Mouse (Mus musculus): ENCODE measurements around the gene Cat. TPM values are rescaled to one million over a fixed set of nuclear protein-coding genes. Genes with fewer than 3 reads are reported as not detected.

Gene Cat
- polyA plus RNA-seq, 1 experiment from 2014 or later, result 309 TPM

DNA sequence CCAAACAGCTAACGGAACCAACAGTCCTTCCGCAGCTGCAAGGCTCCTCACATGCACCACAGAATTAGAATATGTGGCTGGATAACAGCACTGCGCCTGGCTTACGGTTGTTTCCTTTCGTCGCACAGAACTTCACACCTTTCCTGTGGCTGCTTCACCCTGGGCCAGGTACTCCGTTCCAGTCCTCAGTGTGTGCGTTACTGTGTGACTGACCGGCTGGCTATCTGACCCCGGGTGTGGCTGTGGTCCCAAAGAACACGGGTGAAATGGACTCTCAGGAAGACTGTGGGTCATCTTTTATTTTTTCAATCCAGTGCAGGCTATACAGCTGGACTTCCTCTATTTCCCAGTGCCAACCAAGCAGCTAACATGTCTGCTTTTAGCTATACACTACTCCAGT lies 19.5 kb downstream of the Cat start:
- 87% methylated on average over 11 of the region's 11 CpGs for WGBS (ENCODE audit: insufficient replicate concordance)
- H3K36me3 ChIP-seq (ENCODE audit: control insufficient read depth, insufficient read depth), result peaks cover 92% of the 10 kb centered on the region
- H3K27ac ChIP-seq (ENCODE audit: low read length), result no peak overlapping the region

DNA sequence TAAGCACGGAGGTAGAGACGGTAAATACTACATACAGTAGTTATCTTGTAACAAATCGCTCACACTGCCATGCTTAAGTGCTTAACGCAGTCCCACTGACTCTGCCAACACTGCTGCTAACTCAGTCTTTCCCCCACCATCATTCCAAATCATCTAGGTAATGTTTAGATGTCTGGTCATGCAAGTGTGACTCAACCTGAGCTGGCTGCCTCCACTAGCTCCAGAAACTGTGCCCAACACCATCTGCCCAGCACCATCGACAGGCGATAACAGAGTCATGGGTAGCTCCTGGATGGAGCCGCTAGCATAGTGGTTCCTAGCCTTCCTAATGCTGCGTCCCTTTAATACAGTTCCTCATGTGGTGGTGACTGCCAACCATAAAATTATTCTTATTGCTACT lies 20.4 kb downstream of the Cat start:
- Histone ChIP-seq H3K4me2 (ENCODE audit: low read depth, low read length) (no peak overlapping the region), H3K9ac (ENCODE audit: low read depth, low read length) (no peak overlapping the region), H3K36me3 (ENCODE audit: control insufficient read depth, insufficient read depth) (peaks cover 92% of the 10 kb centered on the region), H3K4me1 (ENCODE audit: control insufficient read depth, low read depth, low read length) (peaks cover 14% of the 10 kb centered on the region), H3K9me3 (replicated peaks; ENCODE audit: control insufficient read depth, low read length) (no peaks in the 10 kb centered on the region), H3K4me3 (ENCODE audit: low read depth, low read length) (no peak overlapping the region), H3K27ac (ENCODE audit: low read length) (no peak overlapping the region), H3K27me3 (ENCODE audit: control insufficient read depth, insufficient read depth, low read depth, low read length) (no peaks in the 10 kb centered on the region)
- no peak for ATAC-seq (ENCODE audit: low read depth)
- WGBS (ENCODE audit: insufficient replicate concordance), result 93% methylated on average over 8 of the region's 8 CpGs

More for the DNA sequence above, 19.5 kb downstream of the Cat start:
- H3K27me3 ChIP-seq (ENCODE audit: control insufficient read depth, insufficient read depth, low read depth, low read length), result no peaks in the 10 kb centered on the region
- H3K9ac ChIP-seq (ENCODE audit: low read depth, low read length), result no peak overlapping the region
- H3K4me2 ChIP-seq (ENCODE audit: low read depth, low read length), result no peak overlapping the region
- H3K4me1 ChIP-seq (ENCODE audit: control insufficient read depth, low read depth, low read length), result peaks cover 5% of the 10 kb centered on the region
- ATAC-seq (ENCODE audit: low read depth), result no peak
- H3K9me3 ChIP-seq (replicated peaks; ENCODE audit: control insufficient read depth, low read length), result no peaks in the 10 kb centered on the region
- no peak overlapping the region for H3K4me3 ChIP-seq (ENCODE audit: low read depth, low read length)

DNA sequence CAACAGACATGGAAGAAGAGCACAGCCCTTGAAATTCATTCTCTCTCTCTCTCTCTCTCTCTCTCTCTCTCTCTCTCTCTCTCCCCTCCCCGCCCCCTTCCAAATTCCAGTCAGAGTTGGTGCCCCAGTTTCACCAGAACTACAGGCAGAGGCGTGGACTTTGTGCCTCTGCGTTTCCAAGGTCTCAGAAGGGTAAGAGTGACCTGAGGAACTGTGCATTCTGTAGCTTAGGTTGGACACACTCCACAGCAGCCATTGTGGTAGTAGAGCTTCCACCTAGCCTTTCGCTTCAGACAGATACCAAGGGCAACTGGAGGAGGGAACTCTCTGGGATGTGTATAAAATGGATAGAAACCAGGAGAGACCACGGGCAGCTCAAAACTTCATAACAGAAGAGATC lies 22.2 kb downstream of the Cat start:
- no peak for ATAC-seq (ENCODE audit: low read depth)
- Histone ChIP-seq H3K36me3 (ENCODE audit: control insufficient read depth, insufficient read depth) (peaks cover 93% of the 10 kb centered on the region), H3K9me3 (replicated peaks; ENCODE audit: control insufficient read depth, low read length) (no peaks in the 10 kb centered on the region), H3K27me3 (ENCODE audit: control insufficient read depth, insufficient read depth, low read depth, low read length) (no peaks in the 10 kb centered on the region), H3K4me2 (ENCODE audit: low read depth, low read length) (no peak overlapping the region), H3K4me3 (ENCODE audit: low read depth, low read length) (no peak overlapping the region), H3K27ac (ENCODE audit: low read length) (no peak overlapping the region), H3K9ac (ENCODE audit: low read depth, low read length) (no peak overlapping the region), H3K4me1 (ENCODE audit: control insufficient read depth, low read depth, low read length) (peaks cover 16% of the 10 kb centered on the region)
- WGBS (ENCODE audit: insufficient replicate concordance), result 92% methylated on average over 5 of the region's 5 CpGs

DNA sequence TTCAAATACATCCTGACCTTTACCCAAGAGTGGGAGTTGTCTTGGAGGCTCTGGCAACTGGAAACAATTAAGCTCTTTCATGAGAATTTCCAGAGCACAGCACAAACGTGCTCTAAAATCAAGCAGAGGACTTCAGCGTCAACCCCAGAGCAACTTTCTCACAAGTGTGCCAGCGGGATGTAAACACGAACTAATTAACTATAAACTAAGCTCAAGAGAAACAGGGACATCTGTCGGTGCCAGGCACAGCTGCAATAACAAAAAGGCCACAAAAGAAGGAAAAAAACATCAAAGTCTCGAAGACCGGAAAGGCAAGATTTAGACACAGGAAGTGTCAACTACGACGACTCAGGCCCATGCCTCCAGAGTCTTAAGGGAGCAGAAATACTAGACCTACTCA lies 23.2 kb downstream of the Cat start:
- H3K4me2 ChIP-seq (ENCODE audit: low read depth, low read length), result no peak overlapping the region
- H3K27me3 ChIP-seq (ENCODE audit: control insufficient read depth, insufficient read depth, low read depth, low read length), result no peaks in the 10 kb centered on the region
- no peak for ATAC-seq (ENCODE audit: low read depth)
- no peak overlapping the region for H3K9ac ChIP-seq (ENCODE audit: low read depth, low read length)
- peaks cover 16% of the 10 kb centered on the region for H3K4me1 ChIP-seq (ENCODE audit: control insufficient read depth, low read depth, low read length)
- peaks cover 91% of the 10 kb centered on the region for H3K36me3 ChIP-seq (ENCODE audit: control insufficient read depth, insufficient read depth)
- H3K4me3 ChIP-seq (ENCODE audit: low read depth, low read length), result no peak overlapping the region
- WGBS (ENCODE audit: insufficient replicate concordance), result 66% methylated on average over 9 of the region's 9 CpGs
- no peak overlapping the region for H3K27ac ChIP-seq (ENCODE audit: low read length)
- H3K9me3 ChIP-seq (replicated peaks; ENCODE audit: control insufficient read depth, low read length), result no peaks in the 10 kb centered on the region

DNA sequence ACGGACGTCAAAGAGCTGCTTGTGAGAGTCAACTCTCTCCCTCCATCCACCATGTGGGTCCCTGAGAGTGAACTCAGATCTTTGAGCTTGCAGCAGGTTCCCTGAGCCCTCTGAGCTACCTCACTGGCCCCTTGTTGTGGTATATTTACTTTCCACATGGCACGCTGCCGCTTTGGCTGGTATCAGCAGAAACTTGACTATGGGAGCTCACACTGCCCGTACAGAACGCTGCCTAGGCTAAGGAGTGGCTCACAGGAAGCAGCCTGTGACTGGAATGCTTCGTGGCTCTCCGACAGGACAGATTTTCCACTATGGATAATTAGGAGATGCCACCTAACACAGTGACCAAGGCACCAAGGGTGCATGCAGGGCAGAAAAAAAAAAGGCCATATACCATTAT lies 23.8 kb downstream of the Cat start:
- Histone ChIP-seq H3K4me3 (ENCODE audit: low read depth, low read length) (no peak overlapping the region), H3K9me3 (replicated peaks; ENCODE audit: control insufficient read depth, low read length) (no peaks in the 10 kb centered on the region), H3K36me3 (ENCODE audit: control insufficient read depth, insufficient read depth) (peaks cover 91% of the 10 kb centered on the region), H3K9ac (ENCODE audit: low read depth, low read length) (no peak overlapping the region), H3K27ac (ENCODE audit: low read length) (no peak overlapping the region), H3K4me1 (ENCODE audit: control insufficient read depth, low read depth, low read length) (peaks cover 16% of the 10 kb centered on the region), H3K27me3 (ENCODE audit: control insufficient read depth, insufficient read depth, low read depth, low read length) (no peaks in the 10 kb centered on the region), H3K4me2 (ENCODE audit: low read depth, low read length) (no peak overlapping the region)
- 85% methylated on average over 8 of the region's 8 CpGs for WGBS (ENCODE audit: insufficient replicate concordance)
- ATAC-seq (ENCODE audit: low read depth), result no peak

DNA sequence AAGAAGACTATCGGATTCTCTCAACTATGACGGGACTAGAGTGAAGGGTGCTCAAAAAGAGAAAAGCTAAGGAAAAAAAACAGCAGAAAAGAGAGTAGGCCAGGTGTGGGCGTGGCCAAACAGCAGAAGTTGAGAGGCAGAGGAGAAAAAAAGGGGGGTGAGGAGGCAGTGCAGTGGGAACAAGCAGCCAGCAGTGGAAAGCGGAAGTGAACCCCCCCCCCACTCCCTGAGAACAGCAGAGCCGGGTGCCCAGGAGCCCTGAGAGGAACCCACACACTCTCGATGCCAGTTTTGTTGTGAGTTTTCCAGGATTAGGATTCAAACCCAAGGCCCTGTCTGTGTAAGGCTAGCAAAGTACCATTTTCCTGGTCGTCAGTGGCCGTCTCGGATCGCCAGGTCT lies 25.9 kb downstream of the Cat start:
- H3K27ac ChIP-seq (ENCODE audit: low read length), result no peak overlapping the region; the same call in 1 of the 2 replicates

DNA sequence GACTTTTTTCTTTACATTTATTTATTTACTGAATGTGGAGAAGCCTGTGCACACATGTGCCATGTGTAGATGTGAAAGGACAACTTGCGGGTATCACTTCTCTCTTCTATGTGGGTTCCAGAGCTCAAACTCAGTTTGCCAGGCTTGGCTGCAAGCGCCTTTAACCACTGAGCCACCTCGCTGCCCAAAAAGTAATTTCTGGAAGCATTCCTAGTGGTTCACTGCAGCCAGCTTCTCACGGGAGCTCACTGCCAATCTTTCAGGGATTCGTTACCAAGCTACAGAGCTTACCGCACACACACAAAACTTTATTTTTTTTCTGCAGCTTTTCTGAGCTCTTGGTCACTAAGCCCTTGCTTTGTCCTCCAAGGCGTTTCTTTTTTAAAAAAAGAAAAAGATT lies 27.3 kb downstream of the Cat start:
- Histone ChIP-seq H3K4me1 (ENCODE audit: control insufficient read depth, low read depth, low read length) (peaks cover 16% of the 10 kb centered on the region), H3K9ac (ENCODE audit: low read depth, low read length) (no peak overlapping the region), H3K4me3 (ENCODE audit: low read depth, low read length) (no peak overlapping the region), H3K36me3 (ENCODE audit: control insufficient read depth, insufficient read depth) (peaks cover 94% of the 10 kb centered on the region), H3K4me2 (ENCODE audit: low read depth, low read length) (no peak overlapping the region), H3K9me3 (replicated peaks; ENCODE audit: control insufficient read depth, low read length) (no peaks in the 10 kb centered on the region), H3K27me3 (ENCODE audit: control insufficient read depth, insufficient read depth, low read depth, low read length) (no peaks in the 10 kb centered on the region), H3K27ac (ENCODE audit: low read length) (no peak overlapping the region)
- WGBS (ENCODE audit: insufficient replicate concordance), result 94% methylated on average over 7 of the region's 7 CpGs
- no peak for ATAC-seq (ENCODE audit: low read depth)

More for the DNA sequence above, 25.9 kb downstream of the Cat start:
- Histone ChIP-seq H3K27me3 (ENCODE audit: control insufficient read depth, insufficient read depth, low read depth, low read length) (no peaks in the 10 kb centered on the region), H3K36me3 (ENCODE audit: control insufficient read depth, insufficient read depth) (peaks cover 94% of the 10 kb centered on the region), H3K9me3 (replicated peaks; ENCODE audit: control insufficient read depth, low read length) (no peaks in the 10 kb centered on the region), H3K4me1 (ENCODE audit: control insufficient read depth, low read depth, low read length) (peaks cover 16% of the 10 kb centered on the region), H3K4me2 (ENCODE audit: low read depth, low read length) (no peak overlapping the region), H3K4me3 (ENCODE audit: low read depth, low read length) (no peak overlapping the region), H3K9ac (ENCODE audit: low read depth, low read length) (no peak overlapping the region)
- 83% methylated on average over 10 of the region's 10 CpGs for WGBS (ENCODE audit: insufficient replicate concordance)
- no peak for ATAC-seq (ENCODE audit: low read depth)

DNA sequence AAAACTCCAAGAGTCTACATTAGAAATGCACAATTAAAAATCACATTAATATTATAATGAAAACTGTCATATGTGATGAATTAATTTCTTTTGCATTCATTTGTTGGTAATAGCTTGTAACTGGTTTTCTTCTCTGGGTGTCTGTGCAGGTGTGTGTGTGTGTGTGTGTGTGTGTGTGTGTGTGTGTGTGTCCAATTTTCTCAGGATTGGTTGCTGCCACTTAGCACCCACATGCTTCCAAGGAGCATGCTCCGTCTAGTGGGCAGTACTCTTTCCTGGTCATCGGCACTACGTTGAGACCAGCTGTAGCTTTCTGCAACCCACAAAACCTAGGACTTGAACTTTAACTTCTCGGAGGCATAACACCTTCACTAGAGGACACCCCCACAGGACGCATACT lies 27.9 kb downstream of the Cat start:
- no peaks in the 10 kb centered on the region for H3K27me3 ChIP-seq (ENCODE audit: control insufficient read depth, insufficient read depth, low read depth, low read length)
- H3K4me3 ChIP-seq (ENCODE audit: low read depth, low read length), result no peak overlapping the region
- no peak overlapping the region for H3K4me2 ChIP-seq (ENCODE audit: low read depth, low read length)
- WGBS (ENCODE audit: insufficient replicate concordance), result 84% methylated on average over 5 of the region's 5 CpGs
- no peaks in the 10 kb centered on the region for H3K9me3 ChIP-seq (replicated peaks; ENCODE audit: control insufficient read depth, low read length)
- H3K36me3 ChIP-seq (ENCODE audit: control insufficient read depth, insufficient read depth), result peaks cover 93% of the 10 kb centered on the region
- no peak for ATAC-seq (ENCODE audit: low read depth)
- H3K4me1 ChIP-seq (ENCODE audit: control insufficient read depth, low read depth, low read length), result peaks cover 16% of the 10 kb centered on the region
- no peak overlapping the region for H3K9ac ChIP-seq (ENCODE audit: low read depth, low read length)
- H3K27ac ChIP-seq (ENCODE audit: low read length), result no peak overlapping the region

DNA sequence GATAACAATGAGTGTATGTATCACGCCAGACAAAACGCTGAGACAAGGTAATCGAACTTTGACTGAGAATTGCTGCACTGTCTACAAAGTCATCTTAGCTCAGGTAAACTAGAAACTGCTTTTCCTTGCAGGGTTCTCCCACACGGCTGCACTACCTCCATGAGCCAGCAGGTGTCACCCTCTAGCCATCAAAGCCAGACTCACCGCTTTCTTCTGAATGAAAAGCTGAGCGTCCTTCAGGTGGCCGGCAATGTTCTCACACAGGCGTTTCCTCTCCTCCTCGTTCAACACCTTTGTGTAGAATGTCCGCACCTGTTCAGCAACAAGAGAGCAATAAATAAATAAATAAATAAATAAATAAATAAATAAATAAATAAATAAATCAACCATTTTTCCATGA lies 28.3 kb downstream of the Cat start:
- 22% methylated on average over 10 of the region's 10 CpGs for WGBS (ENCODE audit: insufficient replicate concordance)
- H3K4me2 ChIP-seq (ENCODE audit: low read depth, low read length), result no peak overlapping the region
- no peaks in the 10 kb centered on the region for H3K9me3 ChIP-seq (replicated peaks; ENCODE audit: control insufficient read depth, low read length)
- peaks cover 93% of the 10 kb centered on the region for H3K36me3 ChIP-seq (ENCODE audit: control insufficient read depth, insufficient read depth)
- ATAC-seq (ENCODE audit: low read depth), result no peak
- no peaks in the 10 kb centered on the region for H3K27me3 ChIP-seq (ENCODE audit: control insufficient read depth, insufficient read depth, low read depth, low read length)
- H3K27ac ChIP-seq (ENCODE audit: low read length), result no peak overlapping the region
- no peak overlapping the region for H3K4me3 ChIP-seq (ENCODE audit: low read depth, low read length)
- H3K9ac ChIP-seq (ENCODE audit: low read depth, low read length), result no peak overlapping the region
- H3K4me1 ChIP-seq (ENCODE audit: control insufficient read depth, low read depth, low read length), result peaks cover 16% of the 10 kb centered on the region

Measured in liver, embryonic 16.5 days (tissue).